Mouse (Mus musculus) liver, postnatal 0 days (tissue): Measurements from ENCODE around the gene Itgb1bp1. TPM values are rescaled to one million over a fixed set of nuclear protein-coding genes. Genes with fewer than 3 reads are reported as not detected.

Experiments
- ATAC-seq: fragments of 200-750 bp; cut with Nextera tagmentation; 2 replicates; pipeline ENCODE4 v1.8.0; 2017; ENCODE audit warnings: mild to moderate bottlenecking, moderate library complexity
- DNase-seq: peaks from one replicate; pipeline ENCODE4 v3.0.0-alpha.2; 2016
- H3K27ac ChIP-seq: fragments of 300-500 bp; sonication (generic); 2 replicates; pipeline ENCODE4 v1.5.1; 2014; ENCODE audit warnings: antibody characterized with exemption, moderate library complexity, mild to moderate bottlenecking, low read depth
- H3K27me3 ChIP-seq: fragments of 300-500 bp; sonication (generic); 2 replicates; pipeline ENCODE4 v1.6.1; 2014; ENCODE audit warnings: low read length, control low read depth, mixed read lengths; ENCODE audit not compliant: insufficient read depth
- H3K36me3 ChIP-seq: fragments of 300-500 bp; sonication (generic); replicated peaks from 2 replicates; pipeline ENCODE4 v1.6.1; 2014; ENCODE audit warnings: mild to moderate bottlenecking, control low read depth, low read length, moderate library complexity, mixed read lengths; ENCODE audit not compliant: insufficient read depth
- H3K4me1 ChIP-seq: fragments of 300-500 bp; sonication (generic); 2 replicates; pipeline ENCODE4 v1.6.1; 2014; ENCODE audit warnings: antibody characterized with exemption, mild to moderate bottlenecking, control low read depth; ENCODE audit not compliant: insufficient read depth
- H3K4me2 ChIP-seq: fragments of 300-500 bp; sonication (generic); 2 replicates; pipeline ENCODE4 v1.6.1; 2014; ENCODE audit warnings: low read depth, mild to moderate bottlenecking, low read length, moderate library complexity, mixed read lengths
- H3K4me3 ChIP-seq: fragments of 300-500 bp; sonication (generic); 2 replicates; pipeline ENCODE4 v1.5.1; 2014; ENCODE audit warnings: low read depth, low read length
- H3K9ac ChIP-seq: fragments of 300-500 bp; sonication (generic); replicated peaks from 2 replicates; pipeline ENCODE4 v1.6.1; 2014; ENCODE audit warnings: mild to moderate bottlenecking, moderate library complexity
- H3K9me3 ChIP-seq: fragments of 300-500 bp; sonication (generic); 2 replicates; pipeline ENCODE4 v1.6.1; 2016; ENCODE audit warnings: mild to moderate bottlenecking, control low read depth, low read length, mixed read lengths
- CTCF ChIP-seq: sonication (generic); IDR thresholded peaks from 2 replicates; pipeline ENCODE4 v1.5.1; 2016; ENCODE audit warnings: antibody characterized with exemption, low read depth
- EP300 ChIP-seq: IDR thresholded peaks from 2 replicates; pipeline ENCODE4 v1.6.1; 2016; ENCODE audit warnings: antibody characterized with exemption, low read depth, mild to moderate bottlenecking
- WGBS: fragments of 180-500 bp; shearing (Covaris S2); extraction: QIAGEN DNeasy Blood & Tissue Kit; methylation state at CpG from one replicate; pipeline ENCODE4 v1.1.7; 2014; ENCODE audit not compliant: insufficient replicate concordance; 5-methylcytosine and 5-hydroxymethylcytosine counted together
- polyA plus RNA-seq: library from polyadenylated mRNA; unstranded; fragments of >200 nt; fragmentation: Nextera tagmentation; extraction: Ambion mirVana; gene quantifications from 2 replicates; pipeline ENCODE4 v1.2.1, GENCODE M21; 2015

Itgb1bp1 gene
- polyA plus RNA-seq, 1 experiment from 2014 or later: 19.5 TPM

DNA sequence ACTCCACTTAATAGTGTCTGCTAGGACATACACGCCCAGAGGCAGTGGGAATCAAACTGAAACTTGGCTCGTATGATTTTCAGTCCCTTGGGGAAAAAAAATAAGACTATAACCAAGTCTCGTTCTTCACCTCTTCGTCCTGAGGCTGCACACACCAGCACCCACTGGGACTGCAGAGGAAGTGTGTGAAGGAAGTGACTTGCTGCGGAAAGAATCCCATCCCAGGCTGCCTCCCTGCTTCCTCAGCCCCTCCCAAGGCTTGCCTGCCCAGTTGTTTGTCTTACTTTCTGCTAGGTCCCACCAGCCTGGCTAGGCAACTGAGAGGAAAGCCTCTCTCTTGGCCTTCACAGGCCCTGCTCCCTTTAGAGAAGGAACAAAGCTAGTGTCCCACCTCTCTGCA lies 21.8 kb downstream of the Itgb1bp1 start:
- TF ChIP-seq CTCF (no peak), EP300 (no peak)
- Histone ChIP-seq H3K4me3 (no peak overlapping the region), H3K27ac (peak overlapping the region; percentile 36; the same call in 1 of the 2 replicates), H3K4me2 (no peak overlapping the region), H3K36me3 (peaks cover 13% of the 10 kb centered on the region), H3K4me1 (peaks cover 11% of the 10 kb centered on the region), H3K9ac (no peak overlapping the region), H3K27me3 (no peaks in the 10 kb centered on the region), H3K9me3 (no peaks in the 10 kb centered on the region)
- DNase-seq (no peak), ATAC-seq (no peak)
- 35% methylated on average over 5 of the region's 5 CpGs for WGBS

GRCm38 (mm10) chr12:21263256-21263655 lies 22.8 kb downstream of the Itgb1bp1 start:
- ATAC-seq: no peak
- TF ChIP-seq EP300 (no peak), CTCF (no peak)
- H3K4me2 ChIP-seq: no peak overlapping the region
- WGBS: 88% methylated on average over 5 of the region's 5 CpGs
- no peaks in the 10 kb centered on the region for H3K27me3 ChIP-seq
- H3K36me3 ChIP-seq: peaks cover 9% of the 10 kb centered on the region
- H3K4me1 ChIP-seq: peaks cover 11% of the 10 kb centered on the region
- no peak overlapping the region for H3K27ac ChIP-seq
- no peak overlapping the region for H3K9ac ChIP-seq
- no peak overlapping the region for H3K4me3 ChIP-seq
- no peak for DNase-seq
- no peaks in the 10 kb centered on the region for H3K9me3 ChIP-seq

- Histone ChIP-seq H3K27me3 (no peaks in the 10 kb centered on the region), H3K9ac (no peak overlapping the region), H3K9me3 (no peaks in the 10 kb centered on the region), H3K36me3 (peaks cover 9% of the 10 kb centered on the region; the same call in 1 of the 2 replicates), H3K4me2 (no peak overlapping the region), H3K4me3 (no peak overlapping the region), H3K4me1 (peaks cover 11% of the 10 kb centered on the region), H3K27ac (no peak overlapping the region)
- whole genome bisulfite sequencing: 67% methylated on average over 4 of the region's 4 CpGs
- ATAC-seq (no peak), DNase-seq (no peak)
- no peak for TF ChIP-seq EP300
- no peak for TF ChIP-seq CTCF
These were observed 24.6 kb downstream of the Itgb1bp1 start for GRCm38 (mm10) chr12:21261521-21261920.

DNA sequence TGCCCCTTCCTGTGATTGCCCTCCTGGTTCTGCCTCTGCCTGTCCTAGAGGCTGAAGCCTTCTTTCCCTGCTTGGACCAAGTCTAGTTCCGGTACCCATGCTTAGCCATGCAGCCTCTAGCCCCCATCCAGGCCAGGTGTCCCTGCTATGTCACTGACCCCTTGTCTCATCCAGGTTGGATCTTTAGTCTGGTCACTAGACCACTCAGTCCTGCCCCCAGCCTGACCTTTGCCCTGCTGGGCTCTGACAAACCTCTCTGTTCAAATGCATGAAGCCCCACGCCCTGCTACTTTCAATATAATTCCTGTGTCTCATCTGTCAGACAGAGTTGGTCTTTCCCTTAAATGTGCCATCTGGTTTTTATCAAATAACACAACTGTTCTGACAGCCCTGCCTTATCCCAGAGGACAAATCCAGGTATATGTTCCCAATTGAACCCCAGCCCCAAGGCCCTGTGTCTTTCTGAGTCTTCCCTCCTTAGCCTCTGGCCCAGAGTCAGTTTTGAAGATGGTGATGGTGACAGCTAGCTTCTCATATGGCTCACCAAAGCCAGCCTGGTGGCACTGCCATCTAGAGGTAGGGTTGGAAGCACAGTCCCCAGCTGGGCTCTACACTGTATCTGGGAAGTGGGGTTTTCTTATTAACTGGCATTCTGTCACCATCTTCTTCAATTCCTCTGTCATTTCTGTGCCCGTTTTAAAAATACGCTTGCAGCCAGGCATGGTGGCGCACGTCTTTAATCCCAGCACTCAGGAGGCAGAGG lies 25.4 kb downstream of the Itgb1bp1 start:
- H3K9ac ChIP-seq: no peak overlapping the region
- H3K27me3 ChIP-seq: no peaks in the 10 kb centered on the region
- peak; percentile 56 for TF ChIP-seq CTCF
- TF ChIP-seq EP300: no peak
- no peaks in the 10 kb centered on the region for H3K9me3 ChIP-seq
- H3K4me1 ChIP-seq: peaks cover 11% of the 10 kb centered on the region
- ATAC-seq (0 out of 2 replicates have a peak, but pooled peaks have one; percentile 28), DNase-seq (no peak)
- peaks cover 5% of the 10 kb centered on the region; the same call in 1 of the 2 replicates for H3K36me3 ChIP-seq
- H3K27ac ChIP-seq: no peak overlapping the region
- no peak overlapping the region for H3K4me2 ChIP-seq
- 87% methylated on average over 6 of the region's 6 CpGs for WGBS
- no peak overlapping the region for H3K4me3 ChIP-seq

DNA sequence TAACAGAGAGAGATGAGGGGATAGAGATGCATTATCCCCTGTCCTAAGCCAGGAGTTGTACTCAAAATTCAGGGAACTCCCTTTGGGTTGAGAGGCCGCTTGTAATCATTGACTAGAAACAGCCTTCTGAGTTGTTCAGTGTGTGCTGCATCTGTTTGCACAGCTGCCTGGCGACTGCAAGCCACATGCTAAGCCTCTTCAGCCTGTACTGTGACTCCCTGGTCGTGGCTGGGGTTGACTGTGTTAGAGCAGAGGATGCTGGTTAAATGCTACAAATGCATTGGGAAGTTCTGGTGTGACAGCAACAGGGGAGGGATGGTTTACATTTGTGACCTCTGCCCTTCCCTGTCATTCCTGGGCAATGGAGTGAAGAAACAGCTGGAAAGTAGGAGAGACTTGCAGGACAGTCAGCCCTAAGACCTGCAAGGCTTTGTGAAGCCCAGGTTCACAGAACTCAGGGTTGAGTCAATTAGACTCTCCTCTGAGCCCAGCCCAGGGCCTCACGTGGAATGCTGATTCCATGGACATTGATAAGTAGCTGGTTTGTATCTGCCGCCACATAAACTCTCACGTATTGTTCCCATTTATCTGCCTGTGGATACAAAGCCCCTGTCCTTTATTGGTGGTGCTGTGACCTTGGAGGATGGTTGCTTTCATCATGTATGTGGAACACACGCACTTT lies 38.2 kb downstream of the Itgb1bp1 start:
- peaks cover 13% of the 10 kb centered on the region for H3K36me3 ChIP-seq
- no peak overlapping the region for H3K4me3 ChIP-seq
- peaks cover 5% of the 10 kb centered on the region; the same call in 1 of the 2 replicates for H3K9me3 ChIP-seq
- ATAC-seq (peak; percentile 77), DNase-seq (no peak)
- WGBS: 66% methylated on average over 7 of the region's 7 CpGs
- no peaks in the 10 kb centered on the region for H3K27me3 ChIP-seq
- no peak overlapping the region for H3K27ac ChIP-seq
- no peaks in the 10 kb centered on the region for H3K4me1 ChIP-seq
- TF ChIP-seq EP300 (no peak), CTCF (no peak)
- H3K9ac ChIP-seq: no peak overlapping the region
- no peak overlapping the region for H3K4me2 ChIP-seq

DNA sequence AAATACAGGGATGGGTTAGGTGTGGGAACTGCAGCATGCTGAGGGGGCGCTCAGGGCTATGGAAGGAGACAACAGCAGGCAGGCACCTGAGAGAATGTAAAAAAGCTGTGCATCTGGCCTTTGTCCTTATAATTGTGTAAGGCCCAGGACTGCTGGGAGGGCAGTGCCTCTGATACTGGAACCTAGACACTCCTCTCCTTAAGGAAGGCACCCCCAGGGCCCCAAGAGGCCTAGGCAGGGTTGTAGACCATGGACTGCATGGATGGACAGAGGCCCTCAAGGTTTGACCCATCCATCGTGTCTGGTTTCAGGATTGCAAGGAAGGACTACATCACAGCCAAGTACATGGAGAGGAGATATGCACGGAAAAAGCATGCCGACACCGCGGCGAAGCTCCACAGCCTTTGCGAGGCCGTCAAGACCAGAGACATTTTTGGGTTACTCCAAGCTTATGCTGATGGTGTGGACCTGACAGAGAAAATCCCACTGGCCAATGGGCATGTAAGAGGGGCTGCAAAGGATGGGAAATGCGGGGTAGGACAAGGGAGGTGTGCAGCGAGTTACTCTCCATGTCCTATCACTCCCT lies 41.6 kb downstream of the Itgb1bp1 start:
- DNase-seq (no peak), ATAC-seq (no peak)
- Histone ChIP-seq H3K36me3 (peaks cover 9% of the 10 kb centered on the region), H3K27ac (no peak overlapping the region), H3K4me2 (no peak overlapping the region), H3K9ac (no peak overlapping the region), H3K4me1 (no peaks in the 10 kb centered on the region), H3K4me3 (no peak overlapping the region), H3K9me3 (no peaks in the 10 kb centered on the region), H3K27me3 (no peaks in the 10 kb centered on the region)
- no peak for TF ChIP-seq CTCF
- TF ChIP-seq EP300: no peak
- WGBS: 88% methylated on average over 11 of the region's 11 CpGs
